In genomic region chr17:34951636-34952377, GRCm38 (mm10) we compare ENCODE assay signal across 8 mouse cellular contexts. TPM values are rescaled to one million over a fixed set of nuclear protein-coding genes. Genes with fewer than 3 reads are reported as not detected.
A peak's percentile ranks its signal among the peaks of the same experiment; 100 is the strongest.
DNase-seq lines count a peak whose midpoint lies in the region; ATAC-seq and TF ChIP-seq lines count a peak whose summit lies in the region.

No protein-coding gene starts in this region.

- H3K4me3 ChIP-seq in heart, embryonic 11.5 days (ENCODE audit: low read depth, low read length): peak overlapping the region; percentile 99
- peak overlapping the region; percentile 100 for H3K4me3 ChIP-seq in C2C12 (ENCODE audit: insufficient read depth, poor library complexity, severe bottlenecking)
- H3K4me3 ChIP-seq in midbrain, embryonic 12.5 days: peak overlapping the region; percentile 80

- peak overlapping the region; percentile 97 for H3ac ChIP-seq in C2C12 (ENCODE audit: control insufficient read depth, insufficient read length, low read depth)

- peaks cover 10% of the 10 kb centered on the region for H3K4me1 ChIP-seq in heart, embryonic 11.5 days (ENCODE audit: control insufficient read depth, insufficient read depth, low read length)
- H3K4me1 ChIP-seq in midbrain, embryonic 12.5 days: peaks cover 10% of the 10 kb centered on the region

- H3K9ac ChIP-seq in heart, embryonic 11.5 days (ENCODE audit: low read depth, low read length): peak overlapping the region; percentile 99
- H3K9ac ChIP-seq in midbrain, embryonic 12.5 days (replicated peaks): peak overlapping the region; percentile 97

- no peaks in the 10 kb centered on the region for H3K9me3 ChIP-seq in heart, embryonic 11.5 days (replicated peaks; ENCODE audit: control insufficient read depth, low read length)
- no peaks in the 10 kb centered on the region for H3K9me3 ChIP-seq in midbrain, embryonic 12.5 days

- TF ChIP-seq CTCF in C2C12 (IDR thresholded peaks at IDR 0.05; ENCODE audit: control insufficient read depth, insufficient read depth, insufficient read length): no peak

- ATAC-seq in heart, embryonic 11.5 days (replicated peaks; ENCODE audit: insufficient number of reproducible peaks, low FRiP score, low TSS enrichment): peak; percentile 41
- ATAC-seq in inflammation-experienced regulatory T-cells, adult 6 months: peak; percentile 19
- no peak; the same call in none of the 2 replicates for ATAC-seq in midbrain, embryonic 12.5 days (ENCODE audit: low FRiP score, low read depth)

- peaks cover 30% of the 10 kb centered on the region for H3K79me2 ChIP-seq in C2C12 (ENCODE audit: control insufficient read depth, insufficient read depth)

- peak overlapping the region; percentile 91 for H3K4me2 ChIP-seq in heart, embryonic 11.5 days
- peak overlapping the region; percentile 70 for H3K4me2 ChIP-seq in midbrain, embryonic 12.5 days (replicated peaks)

- 1% methylated on average over 29 of the region's 29 CpGs for WGBS in heart, embryonic 11.5 days (ENCODE audit: insufficient replicate concordance)
- WGBS in midbrain, embryonic 12.5 days: under 1% methylated on average over 29 of the region's 29 CpGs

- peaks cover 5% of the 10 kb centered on the region; the same call in 1 of the 2 replicates for H3K27me3 ChIP-seq in heart, embryonic 11.5 days (ENCODE audit: control insufficient read depth, insufficient read depth, low read length)
- no peaks in the 10 kb centered on the region for H3K27me3 ChIP-seq in C2C12 (ENCODE audit: control insufficient read depth, insufficient read depth, insufficient read length)
- H3K27me3 ChIP-seq in midbrain, embryonic 12.5 days: peaks cover 19% of the 10 kb centered on the region

- peaks cover 19% of the 10 kb centered on the region for H3K36me3 ChIP-seq in heart, embryonic 11.5 days (ENCODE audit: control insufficient read depth, insufficient read depth, low read length)
- H3K36me3 ChIP-seq in C2C12 (ENCODE audit: control insufficient read depth, insufficient read depth): peaks cover 28% of the 10 kb centered on the region
- peaks cover 18% of the 10 kb centered on the region for H3K36me3 ChIP-seq in midbrain, embryonic 12.5 days

- H3K27ac ChIP-seq in heart, embryonic 11.5 days (ENCODE audit: low read depth, low read length): peak overlapping the region; percentile 93
- H3K27ac ChIP-seq in midbrain, embryonic 12.5 days (replicated peaks): peak overlapping the region; percentile 88

- peaks cover 22% of the 10 kb centered on the region for H3K79me3 ChIP-seq in C2C12 (ENCODE audit: low read depth)

- no peak for DNase-seq in heart, adult 11 months
- DNase-seq in embryo, embryonic 9.5 days (ENCODE audit: extremely low spot score): peak; percentile 40
- DNase-seq in urinary bladder, postnatal 10 days (ENCODE audit: low spot score): no peak
- no peak for DNase-seq in adrenal gland, adult (ENCODE audit: inconsistent age in 2 of 2, low spot score in 1 of 2)

TF ChIP-seq in C2C12, 6 proteins besides CTCF, POLR2A, EP300 and RAD21:
- TF ChIP-seq USF1 (IDR thresholded peaks at IDR 0.05; ENCODE audit: low read depth) (peak; percentile 61), FOSL1 (IDR thresholded peaks at IDR 0.05; ENCODE audit: insufficient read depth, low read length, poor library complexity, severe bottlenecking) (no peak)

RNA-seq across cellular contexts. Expression of gene Hspa1b, which starts 7.2 kb away (rescaled TPM):
- 0.48 and 0.50 TPM in 2 replicates for polyA plus RNA-seq in heart, embryonic 11.5 days (2014; fragmentation: Nextera tagmentation; extraction: Ambion mirVana)
- polyA plus RNA-seq in C2C12 (2012; fragmentation: generic; extraction: Trizol): 22.6 TPM
- under 1 TPM; 0.53 to 0.85 (median 0.80) TPM for polyA plus RNA-seq in inflammation-experienced regulatory T-cells, adult 6 months (2017; shearing (Covaris generic))
- polyA plus RNA-seq in midbrain, embryonic 12.5 days (2016; fragmentation: Nextera tagmentation; extraction: Ambion mirVana): 0.22 TPM in 1 of 2 replicates, not detected in the other

RNA-seq across cellular contexts. Expression of gene Gm20481, which starts 17.9 kb away (rescaled TPM):
- not detected in 2 replicates for polyA plus RNA-seq in heart, embryonic 11.5 days (2014; fragmentation: Nextera tagmentation; extraction: Ambion mirVana)
- not detected for polyA plus RNA-seq in C2C12 (2012; fragmentation: generic; extraction: Trizol)
- polyA plus RNA-seq in inflammation-experienced regulatory T-cells, adult 6 months (2017; shearing (Covaris generic)): under 1 TPM in 1 of 3 experiments, not detected in 2; 0.94 TPM
- not detected in 2 replicates for polyA plus RNA-seq in midbrain, embryonic 12.5 days (2016; fragmentation: Nextera tagmentation; extraction: Ambion mirVana)

RNA-seq across cellular contexts. Expression of gene Hspa1a, which starts 20.1 kb away (rescaled TPM):
- polyA plus RNA-seq in heart, embryonic 11.5 days (2014; fragmentation: Nextera tagmentation; extraction: Ambion mirVana): 1.9 and 2.5 TPM in 2 replicates
- 1.8 TPM for polyA plus RNA-seq in C2C12 (2012; fragmentation: generic; extraction: Trizol)
- 1 to 10 TPM in 2 of 3 experiments, under 1 TPM in 1; 0.74 to 2.3 (median 1.1) TPM for polyA plus RNA-seq in inflammation-experienced regulatory T-cells, adult 6 months (2017; shearing (Covaris generic))
- polyA plus RNA-seq in midbrain, embryonic 12.5 days (2016; fragmentation: Nextera tagmentation; extraction: Ambion mirVana): 2.3 and 2.8 TPM in 2 replicates

RNA-seq across cellular contexts. Expression of gene Hspa1l, which starts 20.7 kb away (rescaled TPM):
- polyA plus RNA-seq in heart, embryonic 11.5 days (2014; fragmentation: Nextera tagmentation; extraction: Ambion mirVana): 1.7 and 4.0 TPM in 2 replicates
- 0.99 TPM for polyA plus RNA-seq in C2C12 (2012; fragmentation: generic; extraction: Trizol)
- not detected for polyA plus RNA-seq in inflammation-experienced regulatory T-cells, adult 6 months (2017; shearing (Covaris generic))
- 1.1 and 1.7 TPM in 2 replicates for polyA plus RNA-seq in midbrain, embryonic 12.5 days (2016; fragmentation: Nextera tagmentation; extraction: Ambion mirVana)

RNA-seq across cellular contexts. Expression of gene Neu1, which starts 20.8 kb away (rescaled TPM):
- polyA plus RNA-seq in heart, embryonic 11.5 days (2014; fragmentation: Nextera tagmentation; extraction: Ambion mirVana): 16.0 and 16.6 TPM in 2 replicates
- polyA plus RNA-seq in C2C12 (2012; fragmentation: generic; extraction: Trizol): 11.7 TPM
- 10 to 100 TPM; 12.8 to 28.2 (median 27.6) TPM for polyA plus RNA-seq in inflammation-experienced regulatory T-cells, adult 6 months (2017; shearing (Covaris generic))
- 20.4 and 20.7 TPM in 2 replicates for polyA plus RNA-seq in midbrain, embryonic 12.5 days (2016; fragmentation: Nextera tagmentation; extraction: Ambion mirVana)

Comparison
In these comparisons a context has a peak if more than half of its experiments do, and no peak if none do; other contexts are left out.
1. RNA of gene Hspa1b, which starts 7.2 kb away (polyA plus RNA-seq): 22.6 TPM in C2C12 (single experiment); 0.53 to 0.85 TPM in inflammation-experienced regulatory T-cells, adult 6 months, 0.48 to 0.50 TPM in heart, embryonic 11.5 days and 0.22 TPM in midbrain, embryonic 12.5 days; every median in the first group is over 10 times any median in the second.
2. Peak in every context shown above with its lines, with median percentiles within 50 percentile points of each other: H3K4me3 ChIP-seq.